Mouse (Mus musculus) frontal cortex, postnatal 36 days (tissue): ENCODE results near the gene Nepn.
"Not testable (repeated sequence)": the region's sequence is repeated elsewhere in the genome, so short reads cannot be mapped to it uniquely, and the experiment has no call there.

Source experiments
- DNase-seq, 2 experiments: peaks; one replicate each; pipeline ENCODE4 v3.0.0; 2022; ENCODE audit warnings: low spot score in 2 of 2

Nepn gene

DNA sequence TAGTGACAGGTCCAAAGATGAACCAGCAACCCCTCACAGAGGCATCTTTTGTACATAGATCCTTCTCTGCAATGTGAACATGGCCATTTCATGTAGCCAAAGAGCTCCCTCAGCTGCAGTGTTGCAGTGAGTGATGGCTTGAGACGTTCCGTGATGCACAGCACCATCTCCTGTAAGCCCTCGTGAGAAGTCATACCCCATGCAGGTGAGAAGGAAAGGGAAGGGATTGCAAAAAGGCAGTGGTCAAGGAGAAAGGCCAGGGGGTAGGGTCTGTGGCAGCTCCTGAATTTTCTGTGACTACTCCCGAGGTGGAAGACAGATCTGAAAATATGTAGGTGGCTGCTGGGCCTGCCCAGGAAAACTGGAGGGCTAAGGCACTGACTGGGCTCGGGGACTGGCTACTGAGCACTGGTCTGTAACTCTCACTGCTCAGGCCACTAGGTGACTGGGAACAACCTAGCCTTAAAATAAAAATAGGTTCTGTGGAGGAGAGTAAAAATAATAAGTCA lies at the start of gene Nepn:
Gene Nepn (plus strand): TSS at position 51 of the 509 bp plus-strand sequence.
- DNase-seq, result no peak

DNA sequence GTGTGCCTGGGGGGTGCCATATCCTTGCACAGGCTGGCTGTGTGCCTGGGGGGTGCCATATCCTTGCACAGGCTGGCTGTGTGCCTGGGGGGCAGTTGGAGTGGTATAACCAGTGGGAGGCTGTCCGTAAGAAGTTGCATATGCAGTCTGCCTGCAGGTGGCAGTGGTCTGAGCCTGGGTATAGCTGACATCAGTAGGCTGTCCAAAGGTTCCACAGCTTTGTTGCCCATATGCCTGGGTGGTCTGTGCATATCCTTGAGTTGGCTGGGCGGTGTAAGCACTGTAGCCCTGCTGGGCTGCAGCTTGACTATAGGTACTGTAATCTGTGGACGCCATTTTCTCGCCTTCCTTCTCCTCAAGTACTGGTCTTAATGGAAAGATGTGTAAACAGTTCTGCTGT lies 45.4 kb upstream of the Nepn start:
- not testable (repeated sequence) for DNase-seq

DNA sequence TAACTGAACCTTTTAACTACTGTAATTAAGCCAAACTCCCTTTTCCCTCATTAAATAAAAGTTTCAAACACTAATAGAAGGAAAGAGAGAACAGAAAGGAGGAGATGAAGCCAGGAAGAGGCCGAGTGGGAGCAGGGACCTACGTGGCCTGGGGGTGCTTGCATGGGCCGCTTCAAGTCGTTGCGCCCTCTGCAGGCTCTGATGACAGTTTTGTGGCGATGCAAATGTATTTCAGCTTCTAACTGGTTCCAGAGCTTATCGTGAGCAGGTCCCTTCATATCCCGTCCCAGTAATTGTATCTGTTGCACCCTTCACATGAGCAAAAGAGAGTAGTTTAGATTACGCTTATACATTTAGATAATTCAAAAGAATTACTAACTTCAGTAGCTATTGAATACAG lies 35.6 kb upstream of the Nepn start:
- no peak for DNase-seq

DNA sequence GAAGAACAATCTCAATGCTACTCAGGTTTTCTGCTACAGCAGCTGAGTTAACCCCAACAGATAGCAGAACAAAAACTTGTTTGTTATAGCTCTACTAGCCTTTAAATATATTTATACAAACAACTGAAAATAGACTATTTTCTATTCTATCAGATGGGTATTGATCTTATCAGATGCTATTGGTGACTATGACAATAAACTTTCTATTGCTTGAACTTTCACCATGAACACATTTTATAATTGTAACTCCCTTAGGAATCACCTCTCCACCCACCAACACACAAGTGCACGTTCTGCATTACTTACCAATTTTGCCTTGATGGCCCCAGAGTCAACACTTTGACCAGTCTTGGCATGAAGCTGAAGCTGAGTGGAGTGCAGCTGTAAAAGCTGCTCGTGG lies 30.3 kb upstream of the Nepn start, which contains the start of gene Gm26741:
Gene Gm26741 (plus strand): TSS at position 301 of the 400 bp plus-strand sequence.
- DNase-seq, result no peak

DNA sequence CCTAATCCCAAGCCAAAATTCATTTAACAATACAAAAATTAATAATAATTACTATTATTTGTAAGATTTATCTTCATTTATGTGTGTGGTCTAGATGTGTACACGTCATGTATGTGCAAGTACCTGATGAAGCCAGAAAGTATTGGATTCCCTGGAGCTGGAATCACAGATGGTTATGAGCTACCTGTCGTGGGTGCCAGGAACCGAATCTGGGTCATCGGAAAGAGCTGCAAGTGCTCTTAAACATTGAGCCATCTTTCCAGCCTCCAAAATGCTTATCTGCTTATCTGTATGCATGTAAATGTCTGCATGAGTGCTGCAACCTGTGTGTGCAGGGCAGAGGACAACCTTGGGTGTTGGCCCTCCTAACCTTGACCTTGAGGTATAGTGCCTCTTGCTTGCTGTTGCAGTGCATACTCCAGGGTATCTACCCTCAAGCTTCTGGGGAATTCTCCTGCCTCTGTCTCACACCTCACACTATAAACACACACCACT lies 28.5 kb upstream of the Nepn start:
- DNase-seq, result no peak

DNA sequence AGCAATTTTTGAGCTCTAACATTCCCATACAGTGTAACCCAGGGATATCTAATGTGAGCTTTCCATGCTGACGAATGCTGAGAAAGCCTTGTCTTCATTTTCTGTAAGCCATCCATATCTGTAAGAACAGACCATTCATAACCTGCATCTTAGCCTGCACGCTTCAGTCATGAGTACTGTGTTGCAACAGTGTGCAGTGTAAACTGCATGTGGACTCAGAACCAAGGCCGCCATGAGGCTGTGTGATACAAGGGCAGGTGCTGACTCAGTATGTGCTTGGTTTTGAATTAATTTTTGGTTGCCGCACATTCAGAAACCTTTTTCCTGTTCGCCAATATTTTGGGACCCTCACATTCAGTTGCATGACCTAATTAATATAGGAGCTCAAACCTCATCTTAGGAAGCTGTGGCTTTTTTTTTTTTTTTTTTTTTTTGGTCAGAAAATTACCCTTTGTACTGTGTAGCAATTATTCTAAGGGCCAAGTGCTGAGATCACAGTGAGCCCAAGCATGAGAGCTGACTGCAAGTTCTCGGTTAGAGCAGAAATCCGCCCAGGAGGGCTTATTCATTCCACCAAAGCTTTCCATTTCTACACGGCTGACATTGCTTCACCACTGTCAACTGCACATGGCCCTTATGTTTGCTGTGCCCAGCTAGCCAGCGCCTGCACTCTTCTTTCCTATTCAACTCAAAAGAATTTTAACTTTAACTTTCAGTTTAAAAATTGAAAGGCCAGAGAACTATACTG lies 27.7 kb upstream of the Nepn start:
- DNase-seq, result no peak

DNA sequence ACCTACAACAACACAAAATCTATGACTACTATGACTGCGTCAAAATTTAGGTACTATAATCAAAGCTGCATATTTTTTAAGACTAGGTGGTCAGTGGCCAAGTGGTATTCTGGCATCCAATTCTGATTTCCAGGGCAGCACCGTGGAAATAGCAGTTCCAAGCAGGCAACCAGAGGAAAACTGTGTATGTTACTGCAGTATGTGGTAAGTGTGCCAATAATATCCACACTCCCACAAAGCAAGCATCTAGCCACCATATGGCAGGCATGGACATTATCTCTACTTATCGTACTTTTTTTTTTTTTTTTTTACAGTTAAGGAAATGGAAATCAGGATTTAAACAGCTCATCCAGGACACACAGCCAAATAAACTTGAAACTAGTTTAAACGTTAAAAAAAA lies 20.4 kb upstream of the Nepn start:
- peak in 1 of 2 experiments; percentile 44 for DNase-seq

DNA sequence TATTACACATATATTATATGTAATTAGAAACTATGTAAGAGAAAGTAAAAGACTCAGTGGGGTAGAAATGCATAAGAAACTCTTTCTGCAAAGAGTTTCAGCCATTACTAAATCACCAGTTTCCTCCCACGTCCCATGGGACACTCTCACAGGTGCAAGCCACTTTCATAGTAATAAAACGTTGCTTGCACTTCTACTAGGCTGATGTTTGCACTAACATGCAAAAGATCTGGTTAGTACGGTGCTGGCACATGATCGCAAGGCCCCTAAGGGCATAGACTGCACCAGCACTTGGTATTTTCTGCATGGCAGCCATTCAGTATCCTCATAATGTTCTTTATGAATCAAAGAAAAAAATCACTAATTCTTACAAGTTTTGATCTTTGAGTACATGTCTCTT lies 14.9 kb upstream of the Nepn start:
- no peak for DNase-seq

DNA sequence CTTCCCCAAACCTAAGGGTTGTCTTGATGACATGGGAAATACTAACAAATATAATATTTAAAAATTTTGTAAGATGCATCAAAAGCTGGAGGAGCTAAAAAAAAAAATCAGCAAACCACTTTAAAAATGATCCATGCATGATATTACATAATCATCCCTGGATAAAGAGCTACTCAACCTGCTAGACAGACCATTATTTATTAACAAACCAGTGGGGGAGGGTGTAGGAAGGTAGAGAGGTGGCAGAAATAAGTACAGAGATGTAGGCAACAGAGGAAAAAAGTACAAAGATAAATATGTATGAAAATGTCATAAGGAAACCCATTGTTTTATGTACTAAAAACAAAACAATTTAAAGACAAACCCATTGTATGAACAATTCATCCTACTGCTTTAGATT lies 14.1 kb upstream of the Nepn start:
- DNase-seq, result no peak

DNA sequence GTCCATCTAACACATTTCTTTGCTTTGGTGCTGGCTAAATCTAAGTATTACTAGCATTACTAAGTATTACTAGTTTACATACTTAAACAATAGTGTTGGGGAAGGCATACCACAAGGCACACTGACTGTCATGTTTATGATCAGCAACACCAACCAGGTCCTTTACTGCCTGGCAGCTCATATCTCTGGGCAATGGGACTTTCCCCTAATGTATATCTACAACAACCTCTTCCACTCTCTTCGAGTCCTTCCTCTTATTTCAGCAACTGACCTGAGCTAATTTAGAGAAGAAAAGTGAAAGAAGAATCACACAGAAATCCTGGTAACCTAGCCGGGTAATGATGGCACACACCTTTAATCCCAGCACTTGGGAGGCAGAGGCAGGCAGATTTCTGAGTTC lies 12.3 kb upstream of the Nepn start:
- DNase-seq, result no peak

DNA sequence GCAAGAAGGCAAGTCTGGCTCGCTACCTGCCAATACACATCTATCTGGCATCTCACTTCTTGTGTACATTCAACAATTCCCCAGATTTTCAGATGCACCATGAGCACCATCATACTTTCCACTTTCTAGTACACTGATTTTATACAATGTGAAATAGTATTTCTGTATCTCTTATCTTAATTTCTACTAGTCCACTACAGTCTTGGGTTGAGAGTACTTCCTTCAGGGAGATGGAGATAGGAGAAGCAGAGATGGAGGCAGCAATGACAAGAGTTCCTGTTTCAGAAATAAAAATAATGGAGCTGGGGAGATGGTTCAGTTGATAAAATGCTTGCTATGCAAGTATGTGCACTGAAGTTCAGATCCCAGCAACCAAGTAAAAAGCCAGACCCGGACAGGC lies 11.0 kb upstream of the Nepn start:
- no peak for DNase-seq

DNA sequence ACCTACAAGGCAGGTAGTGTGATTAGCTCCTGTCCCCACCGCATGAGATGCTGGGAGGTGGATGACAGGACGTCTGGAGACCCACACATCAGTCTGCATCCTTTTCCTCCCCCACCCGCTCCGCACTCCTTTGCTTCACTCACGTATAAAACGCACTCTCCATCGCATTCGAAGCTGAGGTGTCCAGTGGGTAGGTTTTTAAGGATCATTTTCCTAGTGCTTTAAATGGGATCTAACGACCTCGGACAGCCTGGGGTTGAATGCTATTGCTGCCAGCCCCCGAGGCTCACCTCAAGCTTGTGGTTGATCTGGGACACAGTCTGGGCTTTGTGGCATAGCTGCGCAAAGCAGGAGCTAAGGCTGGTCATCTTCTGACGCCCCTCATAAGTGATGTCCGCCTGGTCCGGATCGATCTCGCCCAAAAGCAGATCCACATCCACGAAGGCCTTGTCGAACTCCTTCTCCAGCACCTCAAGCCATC lies 7.4 kb upstream of the Nepn start:
- DNase-seq, result peak in 1 of 2 experiments; percentile 55

DNA sequence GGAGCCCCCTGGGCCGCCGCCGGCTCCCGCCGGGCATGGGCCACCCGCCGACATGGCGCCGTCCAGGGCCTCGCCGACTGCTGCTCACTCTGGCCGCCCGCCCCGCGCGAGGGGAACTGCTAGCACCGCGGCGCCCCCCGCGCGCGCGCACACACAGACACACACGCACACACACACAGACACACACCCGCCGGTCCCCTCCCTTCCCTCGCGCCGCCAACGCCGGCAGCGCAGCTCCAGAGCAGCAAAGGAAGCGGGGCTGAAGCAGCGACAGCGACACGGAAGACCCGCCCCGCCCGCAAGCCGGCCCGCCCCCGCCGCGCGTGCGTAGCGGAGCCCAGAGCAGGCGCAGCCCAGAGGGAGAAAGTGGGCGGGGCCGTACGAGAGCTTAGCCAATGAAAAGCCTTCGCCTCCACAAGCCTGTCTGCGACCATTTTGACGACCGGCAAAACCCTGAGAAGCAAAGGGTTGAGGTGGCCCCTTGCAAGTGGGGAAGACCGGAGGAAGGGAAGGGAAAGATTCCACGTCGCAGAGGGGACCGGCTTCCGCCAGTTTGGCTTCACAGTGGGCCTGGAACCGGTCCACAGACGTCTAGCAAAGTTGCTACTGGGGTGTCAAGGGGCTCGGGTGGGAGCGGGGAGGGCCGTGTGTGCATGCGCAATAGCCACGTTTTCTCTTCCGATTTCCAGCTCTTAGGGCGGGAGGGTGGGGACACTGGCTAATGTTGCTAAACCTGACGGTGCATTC lies 6.8 kb upstream of the Nepn start, which contains the start of gene Gopc:
Gene Gopc (minus strand): TSS at position 280 of the 747 bp plus-strand sequence.
- peak; percentile 98 for DNase-seq

DNA sequence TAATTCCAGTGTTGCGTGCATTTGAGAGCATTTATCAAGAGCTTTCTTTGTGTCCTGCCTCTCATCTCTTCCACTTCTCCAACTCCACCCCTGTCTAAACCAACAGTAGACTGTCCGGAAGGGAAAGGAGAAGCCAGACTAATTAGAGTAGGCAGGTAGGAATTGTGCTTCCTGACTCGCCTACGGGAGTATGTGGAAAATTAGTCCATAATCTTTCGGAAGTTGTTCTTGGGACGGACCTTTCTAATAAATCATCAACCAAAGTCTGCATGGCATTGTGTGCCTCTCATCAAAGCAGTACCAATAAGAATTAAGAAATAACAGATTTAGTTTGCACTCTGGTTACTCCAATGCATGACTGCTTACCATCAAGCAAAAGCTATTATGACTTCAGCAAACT lies 5.8 kb upstream of the Nepn start:
- no peak for DNase-seq

DNA sequence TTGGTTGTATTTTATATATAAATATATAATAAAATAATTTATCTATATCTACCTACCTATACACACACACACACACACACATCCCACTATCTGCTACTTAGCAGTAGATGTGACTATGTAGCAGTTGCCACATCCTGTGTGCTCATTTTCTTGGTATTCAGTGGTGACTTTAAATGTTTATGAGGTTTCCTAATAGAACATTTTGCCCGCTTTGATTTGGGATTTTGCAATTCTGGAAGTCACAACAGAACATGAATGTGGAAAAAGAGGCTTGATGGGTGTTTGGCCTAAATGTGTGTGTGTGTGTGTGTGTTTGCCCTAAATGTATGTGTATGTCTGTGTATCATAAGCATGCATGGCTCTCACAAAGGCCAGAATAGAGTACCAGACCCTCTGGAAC lies 5.2 kb upstream of the Nepn start:
- no peak for DNase-seq

DNA sequence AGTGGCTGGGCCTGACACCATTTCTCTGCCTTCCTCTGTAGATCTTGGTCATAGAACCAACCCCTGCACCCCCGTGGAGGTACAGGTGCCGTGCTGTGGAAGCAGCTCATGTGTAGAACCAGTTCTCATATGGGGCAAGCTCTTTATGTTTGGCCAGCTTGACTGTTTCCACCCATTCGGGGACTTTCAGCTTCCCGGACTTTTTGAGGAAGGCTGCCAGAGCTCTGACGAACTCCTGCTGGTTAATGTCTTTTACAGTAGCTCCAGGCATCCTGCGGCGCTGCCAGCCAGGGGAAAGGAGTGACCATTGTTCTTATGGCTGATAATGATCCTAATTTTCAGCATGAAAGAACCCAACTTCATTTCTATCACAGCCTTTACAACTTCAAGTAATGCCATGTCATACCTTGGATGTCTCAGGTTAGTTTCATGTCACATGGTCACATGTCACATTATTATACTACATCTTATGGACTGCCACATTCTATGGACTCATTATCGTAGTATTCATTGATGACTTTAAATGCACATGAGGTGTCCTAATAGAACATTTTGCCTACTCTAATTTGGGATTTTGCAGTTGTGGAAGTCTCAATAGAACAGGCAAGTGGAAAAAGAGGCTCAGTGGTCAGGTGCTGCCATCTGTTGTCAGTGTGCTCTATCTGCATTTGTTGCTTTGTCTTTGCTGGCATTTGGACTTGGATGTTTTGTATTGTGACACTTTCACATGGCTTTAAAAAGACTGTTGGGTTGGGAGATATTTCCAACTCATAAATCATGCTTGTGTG lies 3.8 kb upstream of the Nepn start:
- peak; percentile 38 to 53 for DNase-seq

DNA sequence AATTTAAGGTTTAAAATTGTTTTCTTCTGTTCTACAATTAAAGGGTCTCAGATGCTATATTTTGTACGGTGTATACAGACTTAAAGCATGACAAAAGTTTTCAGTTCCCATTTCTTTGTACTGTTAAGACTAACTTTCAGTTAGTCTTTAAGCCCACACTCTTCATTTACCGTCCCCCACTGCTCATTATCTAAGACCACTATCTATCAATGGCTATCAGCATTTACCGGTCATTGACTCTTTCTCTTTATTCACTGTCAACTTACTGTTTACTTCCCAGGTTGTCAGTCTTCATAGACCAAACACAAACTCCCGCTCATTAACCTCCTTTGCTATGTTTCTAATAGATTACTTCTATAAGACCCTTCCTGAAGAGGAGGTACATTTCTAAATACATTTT lies 1.6 kb upstream of the Nepn start:
- DNase-seq, result no peak

DNA sequence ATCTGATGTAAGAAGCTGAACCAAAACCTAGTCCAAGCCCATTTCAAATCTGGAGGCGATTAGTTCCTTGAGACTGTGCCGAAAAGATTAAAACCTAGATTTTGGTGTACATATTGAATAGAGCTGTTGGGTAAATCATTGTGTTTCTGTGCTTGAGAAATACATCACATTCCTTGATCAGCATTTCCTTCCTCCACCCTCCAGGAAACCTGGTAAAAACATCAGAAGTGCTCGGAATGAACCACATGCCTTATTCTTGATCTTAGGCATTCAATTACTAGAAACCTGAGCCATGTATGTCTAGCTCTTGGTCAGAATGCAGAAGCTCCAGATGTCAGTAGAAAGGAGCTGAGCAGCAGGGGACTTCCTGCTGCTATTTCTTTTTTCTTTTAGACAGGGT lies 666 bp downstream of the Nepn start:
- DNase-seq, result no peak

DNA sequence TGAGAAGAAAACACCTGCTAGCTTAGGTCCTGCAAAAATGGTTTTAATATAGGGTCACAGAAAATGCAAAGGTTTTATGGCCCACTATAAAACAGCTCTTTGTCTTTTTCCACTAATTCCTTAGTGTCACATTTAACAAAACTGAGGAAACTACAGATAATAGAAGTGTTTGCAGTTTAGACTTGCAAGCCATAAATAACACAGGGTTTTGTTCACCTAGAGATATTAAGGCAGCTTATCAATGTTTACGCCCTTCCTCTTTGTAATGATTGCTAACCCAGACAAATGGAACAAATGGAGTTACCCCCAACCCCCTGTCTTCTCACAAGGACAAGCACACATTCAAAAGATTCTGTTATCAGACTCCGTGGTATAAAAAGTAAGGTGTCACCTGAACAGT lies 2.4 kb downstream of the Nepn start:
- no peak for DNase-seq

DNA sequence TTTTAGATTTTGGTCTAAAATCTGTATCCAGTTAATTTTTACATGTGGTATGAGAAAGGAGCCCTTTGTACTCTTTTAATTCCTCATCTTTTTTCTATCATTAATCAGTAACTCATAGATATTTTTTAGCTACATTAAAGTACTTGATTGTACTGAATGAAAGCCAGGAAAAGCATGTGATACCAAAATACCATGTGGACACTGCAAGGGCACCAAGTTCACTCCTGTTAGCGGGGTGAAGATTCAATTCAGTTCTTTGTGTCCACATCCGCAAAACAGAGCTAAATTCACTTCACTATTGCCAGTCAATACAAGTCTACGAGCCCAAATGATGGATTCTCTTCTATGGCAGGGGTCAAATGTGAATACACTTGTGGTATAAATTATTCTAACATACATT lies 7.9 kb downstream of the Nepn start:
- no peak for DNase-seq

DNA sequence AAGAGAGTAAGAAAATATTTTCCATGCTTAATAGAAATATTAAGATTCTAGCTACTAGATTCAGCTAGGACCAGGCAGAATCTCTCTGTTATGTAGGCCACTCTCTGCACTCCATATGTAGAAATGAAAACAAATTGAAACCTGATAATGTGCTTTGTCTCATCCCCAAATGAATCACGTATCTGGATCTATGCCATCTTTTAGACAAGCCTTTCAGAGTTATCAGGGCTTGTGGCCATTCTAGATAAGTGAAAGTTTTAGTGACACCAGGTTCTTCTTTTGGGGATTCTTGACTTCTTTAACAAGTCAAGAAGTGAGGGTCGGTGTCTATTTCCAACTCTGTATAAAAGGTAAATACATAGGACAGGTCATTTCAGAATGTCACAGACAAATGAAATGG lies 9.9 kb downstream of the Nepn start:
- DNase-seq, result no peak

DNA sequence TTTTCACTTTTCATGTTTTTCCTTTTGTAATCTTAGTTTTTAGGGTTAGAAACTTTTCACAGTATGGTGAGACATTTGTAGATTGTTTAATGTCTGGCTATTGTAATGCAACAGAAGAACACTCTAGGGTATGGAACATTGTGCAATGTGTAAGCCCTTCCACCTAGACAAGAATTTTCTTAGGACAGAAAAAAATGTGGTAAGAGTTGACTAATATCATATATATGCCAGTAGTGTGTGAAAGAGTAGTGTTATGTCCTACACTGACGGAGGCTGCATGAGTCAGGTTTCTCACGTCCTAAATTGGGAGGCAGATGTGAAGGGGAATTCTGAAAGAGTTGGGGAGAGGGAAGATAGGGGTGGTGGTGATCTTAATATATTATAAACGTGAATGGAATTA lies 10.9 kb downstream of the Nepn start:
- DNase-seq, result no peak
